Mouse (Mus musculus) ES-Bruce4 (cell line): ENCODE results near the gene Gpx3. TPM values are rescaled to one million over a fixed set of nuclear protein-coding genes. Genes with fewer than 3 reads are reported as not detected.
A peak's percentile ranks its signal among the peaks of the same experiment; 100 is the strongest.

Source experiments
- H3K27ac ChIP-seq: 2 replicates; pipeline ENCODE4 v1.5.1; 2012; ENCODE audit warnings: low read length, inconsistent platforms; ENCODE audit not compliant: insufficient read depth
- H3K27me3 ChIP-seq: 2 replicates; pipeline ENCODE4 v1.6.1; 2012; ENCODE audit warnings: mild to moderate bottlenecking, low read length, inconsistent platforms; ENCODE audit not compliant: control insufficient read depth, poor library complexity, insufficient read depth, severe bottlenecking
- H3K36me3 ChIP-seq: 2 replicates; pipeline ENCODE4 v1.6.1; 2012; ENCODE audit warnings: inconsistent platforms, mild to moderate bottlenecking, low read length, moderate library complexity; ENCODE audit not compliant: control insufficient read depth, poor library complexity, insufficient read depth, severe bottlenecking
- H3K4me1 ChIP-seq: one replicate; pipeline ENCODE4 v1.8.1; 2011; ENCODE audit warnings: low read length; ENCODE audit not compliant: control insufficient read depth, insufficient read depth
- H3K4me3 ChIP-seq: 2 replicates; pipeline ENCODE4 v1.5.1; 2011; ENCODE audit warnings: low read depth, mild to moderate bottlenecking, low read length
- H3K9ac ChIP-seq: 2 replicates; pipeline ENCODE4 v1.6.1; 2012; ENCODE audit warnings: low read depth, mild to moderate bottlenecking, inconsistent platforms; ENCODE audit not compliant: poor library complexity, severe bottlenecking
- H3K9me3 ChIP-seq: replicated peaks from 2 replicates; pipeline ENCODE4 v1.6.1; 2012; ENCODE audit warnings: mild to moderate bottlenecking, low read length, inconsistent platforms; ENCODE audit not compliant: control insufficient read depth, poor library complexity, insufficient read depth, severe bottlenecking
- CTCF ChIP-seq: IDR thresholded peaks from one replicate; pipeline ENCODE4 v1.8.1; 2011; ENCODE audit warnings: low read depth, low read length
- EP300 ChIP-seq: IDR thresholded peaks from 2 replicates; pipeline ENCODE4 v1.6.1; 2011; ENCODE audit warnings: low read depth, low read length; ENCODE audit not compliant: insufficient read depth
- POLR2A ChIP-seq: IDR thresholded peaks from one replicate; pipeline ENCODE4 v1.8.1; 2011; ENCODE audit warnings: low read length; ENCODE audit not compliant: insufficient read depth
- polyA plus RNA-seq: library from polyadenylated mRNA; stranded (reverse); fragments of >200 nt; gene quantifications from 2 replicates; pipeline ENCODE4 v1.2.4, GENCODE M21; 2011; ENCODE audit warnings: low read depth; ENCODE audit not compliant: missing spikeins, insufficient read depth, insufficient read length

Gpx3 gene
- polyA plus RNA-seq, 1 experiment: 52.4 TPM

GRCm38 (mm10) chr11:54912503-54913316 lies 10.5 kb downstream of the Gpx3 start:
- no peaks in the 10 kb centered on the region for H3K27me3 ChIP-seq
- H3K9me3 ChIP-seq: no peaks in the 10 kb centered on the region
- TF ChIP-seq EP300: no peak
- no peak for TF ChIP-seq POLR2A
- no peak for TF ChIP-seq CTCF
- H3K4me1 ChIP-seq: no peaks in the 10 kb centered on the region
- H3K36me3 ChIP-seq: peaks cover 55% of the 10 kb centered on the region
- no peak overlapping the region for H3K9ac ChIP-seq
- H3K4me3 ChIP-seq: no peak overlapping the region
- H3K27ac ChIP-seq: no peak overlapping the region

- no peaks in the 10 kb centered on the region for H3K9me3 ChIP-seq
- no peaks in the 10 kb centered on the region for H3K27me3 ChIP-seq
- no peak overlapping the region for H3K4me3 ChIP-seq
- H3K36me3 ChIP-seq: peaks cover 57% of the 10 kb centered on the region
- no peak for TF ChIP-seq EP300
- no peak for TF ChIP-seq POLR2A
- no peak for TF ChIP-seq CTCF
- H3K9ac ChIP-seq: no peak overlapping the region
- H3K4me1 ChIP-seq: no peaks in the 10 kb centered on the region
- H3K27ac ChIP-seq: no peak overlapping the region
Observed at GRCm38 (mm10) chr11:54913841-54914240, 11.6 kb downstream of the Gpx3 start.

GRCm38 (mm10) chr11:54917461-54917860 lies 15.2 kb downstream of the Gpx3 start:
- Histone ChIP-seq H3K4me3 (no peak overlapping the region), H3K9me3 (no peaks in the 10 kb centered on the region), H3K27me3 (no peaks in the 10 kb centered on the region), H3K4me1 (no peaks in the 10 kb centered on the region), H3K36me3 (peaks cover 51% of the 10 kb centered on the region), H3K9ac (no peak overlapping the region), H3K27ac (no peak overlapping the region)
- TF ChIP-seq CTCF (no peak), POLR2A (no peak), EP300 (no peak)

GRCm38 (mm10) chr11:54918273-54918672 lies 16.0 kb downstream of the Gpx3 start:
- TF ChIP-seq EP300 (no peak), POLR2A (no peak), CTCF (peak; percentile 71)
- H3K4me3 ChIP-seq: no peak overlapping the region
- H3K9me3 ChIP-seq: no peaks in the 10 kb centered on the region
- no peak overlapping the region for H3K9ac ChIP-seq
- H3K27me3 ChIP-seq: no peaks in the 10 kb centered on the region
- no peaks in the 10 kb centered on the region for H3K4me1 ChIP-seq
- no peak overlapping the region for H3K27ac ChIP-seq
- H3K36me3 ChIP-seq: peaks cover 52% of the 10 kb centered on the region

GRCm38 (mm10) chr11:54920127-54920972 lies 18.1 kb downstream of the Gpx3 start:
- H3K9ac ChIP-seq: no peak overlapping the region
- peaks cover 47% of the 10 kb centered on the region for H3K36me3 ChIP-seq
- no peak for TF ChIP-seq CTCF
- no peak for TF ChIP-seq EP300
- TF ChIP-seq POLR2A: no peak
- no peak overlapping the region for H3K27ac ChIP-seq
- H3K27me3 ChIP-seq: no peaks in the 10 kb centered on the region
- no peaks in the 10 kb centered on the region for H3K4me1 ChIP-seq
- H3K9me3 ChIP-seq: no peaks in the 10 kb centered on the region
- H3K4me3 ChIP-seq: no peak overlapping the region

- no peak overlapping the region for H3K4me3 ChIP-seq
- H3K36me3 ChIP-seq: peaks cover 41% of the 10 kb centered on the region
- no peak overlapping the region for H3K9ac ChIP-seq
- no peaks in the 10 kb centered on the region for H3K4me1 ChIP-seq
- H3K27me3 ChIP-seq: no peaks in the 10 kb centered on the region
- no peaks in the 10 kb centered on the region for H3K9me3 ChIP-seq
- no peak for TF ChIP-seq EP300
- no peak for TF ChIP-seq POLR2A
- no peak for TF ChIP-seq CTCF
- no peak overlapping the region for H3K27ac ChIP-seq
Observed at GRCm38 (mm10) chr11:54920973-54921580, 18.8 kb downstream of the Gpx3 start.
